Mouse (Mus musculus): ENCODE measurements around the gene Ercc8.

The Ercc8 gene

DNA sequence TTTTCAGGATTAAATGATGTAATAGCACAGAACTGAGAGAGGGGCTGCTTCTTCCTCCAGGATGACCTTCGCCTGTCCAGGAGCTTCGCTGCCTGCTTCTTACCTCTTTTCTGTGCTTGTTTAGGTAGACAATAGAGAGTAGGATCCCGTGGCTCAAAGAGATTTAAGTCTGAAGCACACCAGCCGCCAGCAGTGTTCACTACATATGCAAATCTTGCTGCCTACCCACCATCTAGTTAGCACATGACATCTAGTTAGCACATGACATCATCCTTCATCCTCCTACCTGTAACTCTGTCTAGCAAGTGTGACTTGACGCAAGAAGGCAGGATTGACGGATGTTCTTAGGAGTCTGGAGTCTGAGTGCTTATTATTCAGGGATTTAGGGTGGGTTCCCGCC, 61.2 kb downstream of the Ercc8 start:
- no peak for DNase-seq (ENCODE audit: low spot score in 2 of 2)

DNA sequence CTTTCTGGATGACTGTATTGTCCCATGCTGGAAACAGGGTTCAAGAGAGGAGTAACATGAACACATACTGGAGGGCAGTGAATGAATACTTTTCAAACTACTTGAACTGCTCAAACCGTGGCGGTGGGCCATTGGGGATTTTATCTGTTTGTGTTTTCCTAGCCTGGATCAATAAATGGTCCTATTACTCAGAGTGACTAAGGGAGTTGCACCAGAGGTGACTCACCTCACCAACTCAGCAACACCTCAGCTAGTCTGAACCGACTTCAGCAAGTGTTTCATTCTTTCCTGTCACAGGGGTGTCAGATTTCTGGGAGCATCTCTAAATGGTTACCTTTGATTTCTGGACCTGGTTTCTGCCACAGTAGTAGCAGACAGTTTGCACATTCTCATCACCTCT, 70.7 kb downstream of the Ercc8 start:
- DNase-seq (ENCODE audit: low spot score in 2 of 2) = no peak

DNA sequence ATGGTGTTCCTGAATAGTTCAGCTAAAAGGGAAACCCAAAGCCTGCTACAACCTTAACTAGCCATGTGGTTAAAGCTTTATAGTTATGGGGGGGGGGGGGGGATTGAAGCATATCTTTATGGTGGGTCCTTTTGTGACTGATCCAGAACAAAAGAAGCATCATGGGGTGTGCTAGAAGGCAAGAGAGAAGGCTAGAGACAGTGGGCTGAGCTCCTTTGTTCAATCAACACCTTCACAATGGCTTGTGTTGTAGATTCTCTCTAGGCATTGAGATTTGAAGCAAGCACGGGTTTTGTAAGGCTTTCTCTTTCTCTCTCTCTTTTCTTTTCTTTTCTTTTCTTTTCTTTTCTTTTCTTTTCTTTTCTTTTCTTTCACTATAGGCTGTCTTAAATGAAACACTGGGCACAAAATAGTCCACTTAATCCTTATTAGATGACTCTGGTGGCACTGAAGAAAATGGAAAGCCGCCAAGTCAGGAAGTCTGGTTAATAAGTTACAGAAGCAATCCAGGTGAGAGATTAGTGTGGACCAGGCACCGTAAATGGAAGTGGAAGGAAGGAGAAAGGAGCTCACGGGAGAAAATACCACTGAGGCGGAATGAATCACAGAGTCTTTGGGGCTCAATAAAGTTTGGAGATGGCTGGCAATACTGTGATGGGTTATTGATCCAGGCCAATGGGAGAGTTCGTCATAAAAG, 71.3 kb downstream of the Ercc8 start:
- DNase-seq (ENCODE audit: low spot score in 2 of 2) = no peak

DNA sequence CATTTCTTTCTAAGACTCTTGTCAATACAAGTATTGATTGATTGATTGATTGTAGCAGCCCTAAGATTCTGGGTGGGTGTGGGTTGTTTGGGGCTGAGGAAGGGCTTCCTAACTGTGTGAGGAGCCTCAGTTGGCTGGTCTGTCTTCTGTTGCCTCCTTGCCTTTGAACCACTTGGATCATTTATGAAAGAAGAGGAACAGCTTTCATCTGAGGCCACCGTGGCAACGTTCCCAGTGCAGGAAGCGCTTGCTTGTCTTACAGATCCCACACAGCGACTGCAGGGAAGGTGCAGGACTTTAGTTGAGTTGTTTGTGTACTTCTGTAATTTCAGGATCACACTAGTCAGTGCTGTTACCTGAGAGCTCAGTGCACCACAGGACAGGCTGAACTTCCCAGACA, 81.5 kb downstream of the Ercc8 start:
- DNase-seq (ENCODE audit: low spot score in 2 of 2) = no peak

DNA sequence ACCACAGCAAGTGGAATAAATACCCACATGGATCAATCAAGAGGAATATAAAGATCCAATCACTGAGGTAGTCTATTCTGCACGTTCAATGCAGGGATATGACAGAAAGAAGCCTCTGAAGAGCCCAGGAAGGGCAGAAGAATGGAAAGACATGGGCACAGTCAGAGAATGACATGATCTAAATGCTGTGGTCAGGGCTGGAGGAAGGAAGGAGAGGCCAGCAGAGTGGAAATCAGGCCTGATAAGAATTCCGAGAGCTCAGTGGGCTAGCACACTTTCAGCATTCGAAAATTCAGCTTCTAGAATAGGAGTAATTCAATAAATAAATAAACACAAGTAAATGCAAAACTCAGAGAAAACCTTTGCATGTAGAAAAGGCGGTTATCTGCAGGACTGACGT, 83.2 kb downstream of the Ercc8 start:
- DNase-seq (ENCODE audit: low spot score in 2 of 2) = no peak
